Mouse (Mus musculus) forebrain, embryonic 16.5 days (tissue): ENCODE measurements at regions not wholly inside any gene's neighbourhood (a gene's known extent, or its start where the extent isn't known, plus 50 kb on each side); places are given as distances from the start of the nearest gene placed in this dataset.

Experiments used
- ATAC-seq: fragments of 200-750 bp; cut with Nextera tagmentation; 2 replicates; pipeline ENCODE4 v1.8.0; 2017; ENCODE audit warnings: mild to moderate bottlenecking, moderate library complexity
- H3K27ac ChIP-seq: fragments of 300-500 bp; sonication (generic); 2 replicates; pipeline ENCODE4 v1.5.1; 2014; ENCODE audit warnings: low read length, control low read depth
- H3K27me3 ChIP-seq: fragments of 300-500 bp; sonication (generic); replicated peaks from 2 replicates; pipeline ENCODE4 v1.6.1; 2014; ENCODE audit warnings: low read length; ENCODE audit not compliant: control insufficient read depth, insufficient read depth
- H3K36me3 ChIP-seq: fragments of 300-500 bp; sonication (generic); 2 replicates; pipeline ENCODE4 v1.6.1; 2014; ENCODE audit not compliant: control insufficient read depth, insufficient read depth
- H3K4me1 ChIP-seq: fragments of 300-500 bp; sonication (generic); replicated peaks from 2 replicates; pipeline ENCODE4 v1.6.1; 2014; ENCODE audit warnings: low read length; ENCODE audit not compliant: control insufficient read depth, insufficient read depth
- H3K4me2 ChIP-seq: fragments of 300-500 bp; sonication (generic); 2 replicates; pipeline ENCODE4 v1.6.1; 2014; ENCODE audit warnings: mild to moderate bottlenecking, low read length, control low read depth
- H3K4me3 ChIP-seq: fragments of 300-500 bp; sonication (generic); replicated peaks from 2 replicates; pipeline ENCODE4 v1.5.1; 2014; ENCODE audit warnings: mild to moderate bottlenecking, low read length, control low read depth
- H3K9ac ChIP-seq: fragments of 300-500 bp; sonication (generic); replicated peaks from 2 replicates; pipeline ENCODE4 v1.6.1; 2014; ENCODE audit warnings: low read depth, low read length, control low read depth
- H3K9me3 ChIP-seq: fragments of 300-500 bp; sonication (generic); 2 replicates; pipeline ENCODE4 v1.6.1; 2016; ENCODE audit warnings: low read length; ENCODE audit not compliant: control insufficient read depth
- WGBS: fragments of 180-500 bp; shearing (Covaris S2); extraction: QIAGEN DNeasy Blood & Tissue Kit; methylation state at CpG from one replicate; pipeline ENCODE4 v1.1.7; 2014; 5-methylcytosine and 5-hydroxymethylcytosine counted together

DNA sequence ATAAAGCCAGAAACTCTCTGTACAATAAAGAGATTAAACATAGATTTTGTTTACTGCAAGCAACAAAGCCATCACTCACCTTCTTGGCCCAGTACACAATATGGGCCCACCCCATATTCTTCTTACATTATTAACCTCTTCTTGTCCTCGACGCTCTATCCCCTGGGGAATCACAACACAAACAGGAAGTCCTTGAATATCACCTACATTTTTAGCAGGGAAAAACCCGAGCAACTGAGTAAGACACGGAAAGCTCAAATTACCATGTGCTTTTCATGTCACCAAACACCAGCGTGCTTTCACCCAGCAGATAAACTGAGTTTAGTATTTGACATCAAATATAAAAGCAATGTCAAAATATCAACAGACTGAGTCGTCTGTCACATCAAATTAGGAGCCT lies 179.7 kb downstream of the Parm1 start:
- no peak overlapping the region for H3K4me2 ChIP-seq
- H3K36me3 ChIP-seq = no peaks in the 10 kb centered on the region
- no peaks in the 10 kb centered on the region for H3K9me3 ChIP-seq
- no peak for ATAC-seq
- no peak overlapping the region for H3K9ac ChIP-seq
- no peaks in the 10 kb centered on the region for H3K4me1 ChIP-seq
- no peak overlapping the region for H3K27ac ChIP-seq
- H3K4me3 ChIP-seq = no peak overlapping the region
- 76% methylated on average over 6 of the region's 6 CpGs for WGBS
- no peaks in the 10 kb centered on the region for H3K27me3 ChIP-seq

DNA sequence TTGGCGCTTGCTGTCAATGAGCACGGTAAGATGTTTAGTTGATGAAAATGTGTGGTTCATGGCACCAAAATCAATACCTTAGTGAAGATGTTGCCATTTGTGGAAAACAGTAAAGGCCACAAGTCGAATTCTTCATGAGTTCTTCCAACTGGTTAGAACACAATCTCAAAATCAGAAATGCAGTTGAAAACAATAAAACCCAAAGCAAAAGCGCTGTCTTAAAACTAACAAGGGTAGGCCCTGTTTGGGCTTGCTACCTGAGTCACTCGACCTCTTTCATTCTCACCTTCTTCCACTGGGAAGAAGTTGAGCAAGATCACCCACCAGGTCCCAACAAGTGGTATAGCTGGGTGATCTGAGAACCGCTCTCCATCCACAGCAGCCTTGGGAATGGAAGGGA lies 179.1 kb downstream of the Parm1 start:
- ATAC-seq = no peak
- no peaks in the 10 kb centered on the region for H3K4me1 ChIP-seq
- 84% methylated on average over 6 of the region's 6 CpGs for WGBS
- no peak overlapping the region for H3K4me2 ChIP-seq
- H3K9ac ChIP-seq = no peak overlapping the region
- no peak overlapping the region for H3K27ac ChIP-seq
- no peaks in the 10 kb centered on the region for H3K27me3 ChIP-seq
- H3K36me3 ChIP-seq = no peaks in the 10 kb centered on the region
- H3K9me3 ChIP-seq = no peaks in the 10 kb centered on the region
- H3K4me3 ChIP-seq = no peak overlapping the region

DNA sequence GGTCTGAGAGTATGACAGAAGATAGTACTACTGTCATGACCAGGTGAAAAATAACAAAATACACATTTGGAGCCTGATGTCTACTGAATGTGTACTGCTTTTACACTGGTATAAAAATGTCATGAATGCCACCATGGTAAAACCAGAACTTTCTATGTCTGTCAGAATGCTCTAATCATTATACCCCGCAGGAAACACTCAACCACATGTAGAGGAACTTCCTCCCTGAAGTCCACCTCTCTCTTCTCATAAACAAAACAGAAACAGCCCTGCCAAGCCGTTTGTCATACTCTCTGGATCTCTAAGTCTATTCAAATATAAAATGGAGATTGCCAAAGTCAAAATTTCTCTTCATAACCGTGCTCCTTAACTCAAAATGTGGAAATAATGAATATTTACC lies 178.2 kb downstream of the Parm1 start:
- H3K27ac ChIP-seq = no peak overlapping the region
- no peaks in the 10 kb centered on the region for H3K4me1 ChIP-seq
- H3K4me2 ChIP-seq = no peak overlapping the region
- no peak for ATAC-seq
- no peaks in the 10 kb centered on the region for H3K9me3 ChIP-seq
- H3K4me3 ChIP-seq = no peak overlapping the region
- no peaks in the 10 kb centered on the region for H3K27me3 ChIP-seq
- H3K9ac ChIP-seq = no peak overlapping the region
- H3K36me3 ChIP-seq = no peaks in the 10 kb centered on the region
- 74% methylated on average over 3 of the region's 3 CpGs for WGBS

DNA sequence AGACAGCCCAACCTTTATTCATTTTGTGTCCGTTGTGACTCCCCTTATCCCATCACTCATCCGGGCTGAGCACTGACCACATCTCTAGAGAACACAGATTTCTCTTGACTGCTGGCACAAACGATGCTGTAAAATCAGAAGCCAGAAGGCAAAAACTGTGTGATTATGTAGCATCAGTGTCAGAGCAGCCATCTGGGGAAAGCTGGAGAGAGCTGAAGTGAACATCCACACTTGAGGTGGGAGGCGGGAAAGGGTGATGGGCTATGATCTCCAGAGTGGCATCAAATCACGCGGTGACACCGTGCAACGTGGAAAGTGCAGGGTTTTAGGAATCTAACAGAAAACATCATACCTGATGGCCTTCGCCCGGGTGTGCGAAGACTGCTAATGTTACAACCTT lies 175.9 kb downstream of the Parm1 start:
- whole genome bisulfite sequencing = 79% methylated on average over 11 of the region's 11 CpGs
- H3K4me2 ChIP-seq = no peak overlapping the region

DNA sequence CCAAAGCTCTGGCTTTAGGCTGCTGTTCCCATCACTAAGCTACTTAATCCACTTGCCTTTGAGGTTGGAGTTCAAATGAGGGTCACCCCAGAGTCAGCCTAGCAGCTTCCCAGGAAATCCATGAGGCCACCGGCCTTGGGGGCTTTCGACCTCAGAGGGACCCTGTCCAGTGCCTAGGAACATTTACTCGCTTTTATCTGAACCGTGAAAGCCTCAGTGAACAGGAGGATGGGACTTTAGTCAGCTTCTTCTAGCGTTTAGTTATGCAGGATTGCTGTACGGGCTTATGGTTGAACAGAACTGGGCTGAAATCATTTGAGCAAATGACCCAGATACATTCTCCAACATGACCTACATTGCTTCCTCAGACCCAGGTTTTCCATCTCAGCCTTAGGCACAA lies 174.9 kb downstream of the Parm1 start:
- no peak overlapping the region for H3K4me2 ChIP-seq
- no peak overlapping the region for H3K4me3 ChIP-seq
- no peaks in the 10 kb centered on the region for H3K9me3 ChIP-seq
- no peak overlapping the region for H3K27ac ChIP-seq
- H3K4me1 ChIP-seq = no peaks in the 10 kb centered on the region
- no peaks in the 10 kb centered on the region for H3K27me3 ChIP-seq
- WGBS = 17% methylated on average over 6 of the region's 6 CpGs
- no peaks in the 10 kb centered on the region for H3K36me3 ChIP-seq
- no peak for ATAC-seq
- no peak overlapping the region for H3K9ac ChIP-seq

More for the DNA sequence above, 175.9 kb downstream of the Parm1 start:
- no peak overlapping the region for H3K9ac ChIP-seq
- H3K27me3 ChIP-seq = no peaks in the 10 kb centered on the region
- H3K4me1 ChIP-seq = no peaks in the 10 kb centered on the region
- ATAC-seq = peak; percentile 38; the same call in 1 of the 2 replicates
- no peak overlapping the region for H3K27ac ChIP-seq
- H3K9me3 ChIP-seq = no peaks in the 10 kb centered on the region
- H3K36me3 ChIP-seq = no peaks in the 10 kb centered on the region
- H3K4me3 ChIP-seq = no peak overlapping the region

DNA sequence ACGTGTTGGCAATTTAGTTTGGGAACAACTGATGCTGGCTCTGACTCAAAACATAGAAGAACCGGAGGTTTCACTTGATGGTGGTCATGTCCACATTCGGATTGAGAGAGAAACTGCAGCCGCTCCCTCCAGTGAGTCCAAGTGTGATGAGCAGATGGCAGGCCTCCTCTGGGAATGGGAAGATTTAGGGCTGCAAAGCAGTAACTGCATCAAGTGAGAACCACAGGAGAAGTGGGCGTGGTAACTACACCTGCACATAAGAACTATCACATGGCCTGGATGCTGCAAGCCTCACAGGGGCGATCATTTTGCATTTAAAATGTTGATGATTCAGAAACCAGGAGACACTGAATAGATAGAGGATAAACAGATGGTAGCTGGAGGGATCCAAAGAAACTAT lies 161.3 kb downstream of the Parm1 start:
- Histone ChIP-seq H3K4me2 (no peak overlapping the region), H3K27me3 (no peaks in the 10 kb centered on the region), H3K4me1 (no peaks in the 10 kb centered on the region), H3K27ac (no peak overlapping the region), H3K36me3 (no peaks in the 10 kb centered on the region), H3K9ac (no peak overlapping the region), H3K4me3 (no peak overlapping the region), H3K9me3 (no peaks in the 10 kb centered on the region)
- WGBS = 79% methylated on average over 6 of the region's 6 CpGs
- no peak for ATAC-seq
